21 mouse cellular contexts compared by ENCODE assay signal in the genomic region with DNA sequence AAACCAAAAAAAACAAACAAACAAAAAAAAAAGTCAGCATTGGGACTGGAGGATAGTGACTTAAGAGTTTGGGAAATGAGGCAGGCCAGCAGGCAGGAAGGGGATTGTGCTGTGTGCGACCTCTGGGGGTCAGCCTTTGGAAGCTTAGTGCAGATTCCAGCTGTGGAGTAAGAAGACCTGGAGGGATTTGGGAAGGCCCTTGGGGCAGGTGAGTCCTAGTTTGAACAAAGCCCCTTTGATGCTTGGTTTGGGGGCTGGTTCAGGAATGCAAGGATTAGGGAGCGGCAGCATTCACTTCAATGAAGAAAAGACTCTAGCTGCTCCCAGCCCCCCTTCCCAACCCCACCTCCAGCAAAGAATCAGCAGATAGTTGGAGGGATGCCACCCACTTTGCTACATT.
DNase-seq lines count a peak whose midpoint lies in the region; ATAC-seq and TF ChIP-seq lines count a peak whose summit lies in the region.
"Had no signal": no experiment of that assay in that cellular context is flagged by ENCODE, and none has a peak within 500 bp of the region (broad histone marks: within the 10 kb centered on the region; RNA-seq: fewer than 3 reads in every experiment).

No protein-coding gene starts in this region.

- no peaks in the 10 kb centered on the region for H3K36me3 ChIP-seq in E14TG2a.4 (ENCODE audit: insufficient read depth, low read length)
- no peaks in the 10 kb centered on the region for H3K36me3 ChIP-seq in embryonic facial prominence, embryonic 14.5 days (ENCODE audit: control insufficient read depth, insufficient read depth, low read length)
- H3K36me3 ChIP-seq: G1E; heart, embryonic 12.5 days; hindbrain, embryonic 10.5 days had no signal

- H3K4me3 ChIP-seq in E14TG2a.4 (replicated peaks; ENCODE audit: low read length) = no peak overlapping the region
- H3K4me3 ChIP-seq in embryonic facial prominence, embryonic 14.5 days (ENCODE audit: low read depth, low read length) = no peak overlapping the region
- H3K4me3 ChIP-seq: gastrocnemius, adult 2 months; heart, embryonic 12.5 days; hindbrain, embryonic 10.5 days had no signal

- H3K4me1 ChIP-seq in E14TG2a.4 (replicated peaks; ENCODE audit: low read depth, low read length) = peaks cover 48% of the 10 kb centered on the region
- peaks cover 18% of the 10 kb centered on the region for H3K4me1 ChIP-seq in embryonic facial prominence, embryonic 14.5 days (ENCODE audit: control insufficient read depth, insufficient read depth, low read length)

- H3K9me3 ChIP-seq in E14TG2a.4 (ENCODE audit: low read length) = peaks cover 13% of the 10 kb centered on the region
- no peaks in the 10 kb centered on the region for H3K9me3 ChIP-seq in embryonic facial prominence, embryonic 14.5 days (ENCODE audit: control insufficient read depth, low read length)

- 35% methylated on average over 2 of the region's 2 CpGs for WGBS in embryonic facial prominence, embryonic 14.5 days

- H3K27ac ChIP-seq in embryonic facial prominence, embryonic 14.5 days (replicated peaks; ENCODE audit: low read depth, low read length) = no peak overlapping the region; the same call in 1 of the 2 replicates
- H3K27ac ChIP-seq: gastrocnemius, adult 2 months; hindbrain, embryonic 14.5 days had no signal

- DNase-seq in embryo, embryonic 10 days (ENCODE audit: low spot score) = peak; percentile 29
- DNase-seq in embryo, embryonic 9.5 days (ENCODE audit: extremely low spot score) = no peak
- peak; percentile 94 for DNase-seq in R1 (ENCODE audit: low read depth, low spot score)
- DNase-seq in embryonic facial prominence, embryonic 14.5 days (ENCODE audit: low spot score) = peak; percentile 53
- DNase-seq in right cerebral cortex, postnatal 36 days (ENCODE audit: low spot score in 2 of 2) = no peak
- DNase-seq: adrenal gland, adult 2 months; adrenal gland, postnatal 25 days; B cell, adult 2 months; cerebellum, adult 2 months; cerebellum, postnatal 10 days; gastrocnemius, adult 2 months; gastrocnemius, postnatal 25 days had no signal

- no peak overlapping the region for H3K9ac ChIP-seq in embryonic facial prominence, embryonic 14.5 days (ENCODE audit: low read depth, low read length)
- H3K9ac ChIP-seq: heart, embryonic 12.5 days; hindbrain, embryonic 14.5 days had no signal

- TF ChIP-seq CTCF in E14TG2a.4 (conservative IDR thresholded peaks at IDR 0.05; ENCODE audit: low read length) = peak; percentile 14; the same call in 1 of the 2 replicates

- ATAC-seq in embryonic facial prominence, embryonic 14.5 days (ENCODE audit: low read depth) = peak; percentile 35; the same call in 1 of the 2 replicates
- ATAC-seq in megakaryocyte, adult 5-6 weeks (ENCODE audit: poor library complexity, severe bottlenecking) = no peak
- ATAC-seq: CD4-positive, CD25-positive, alpha-beta regulatory T cell, adult 4 months; forebrain, embryonic 14.5 days; intestine, embryonic 16.5 days had no signal

- no peaks in the 10 kb centered on the region for H3K27me3 ChIP-seq in E14TG2a.4 (ENCODE audit: insufficient read depth, low read length)
- H3K27me3 ChIP-seq in embryonic facial prominence, embryonic 14.5 days (replicated peaks; ENCODE audit: control insufficient read depth, insufficient read depth, low read length) = no peaks in the 10 kb centered on the region
- H3K27me3 ChIP-seq: heart, embryonic 12.5 days had no signal

- no peak overlapping the region for H3K4me2 ChIP-seq in embryonic facial prominence, embryonic 14.5 days (ENCODE audit: low read depth, low read length)
- H3K4me2 ChIP-seq: heart, embryonic 12.5 days; hindbrain, embryonic 14.5 days had no signal

Comparison
In these comparisons a context has a peak if more than half of its experiments do, and no peak if none do; other contexts are left out.
1. DNase-seq: peak in embryo, embryonic 10 days (single experiment), R1 (single experiment) and embryonic facial prominence, embryonic 14.5 days (single experiment); none in embryo, embryonic 9.5 days (single experiment) and right cerebral cortex, postnatal 36 days (0 of 2).